Mouse (Mus musculus): ENCODE measurements around the gene Arpc5l. TPM values are rescaled to one million over a fixed set of nuclear protein-coding genes. Genes with fewer than 3 reads are reported as not detected.

Gene Arpc5l
- polyA plus RNA-seq (2015; fragmentation: Illumina TruSeq; extraction: RNeasy Lipid Tissue Mini Kit (QIAGEN cat#74804); ENCODE audit: insufficient read depth, low read depth, low replicate concordance) = 20.1 TPM

DNA sequence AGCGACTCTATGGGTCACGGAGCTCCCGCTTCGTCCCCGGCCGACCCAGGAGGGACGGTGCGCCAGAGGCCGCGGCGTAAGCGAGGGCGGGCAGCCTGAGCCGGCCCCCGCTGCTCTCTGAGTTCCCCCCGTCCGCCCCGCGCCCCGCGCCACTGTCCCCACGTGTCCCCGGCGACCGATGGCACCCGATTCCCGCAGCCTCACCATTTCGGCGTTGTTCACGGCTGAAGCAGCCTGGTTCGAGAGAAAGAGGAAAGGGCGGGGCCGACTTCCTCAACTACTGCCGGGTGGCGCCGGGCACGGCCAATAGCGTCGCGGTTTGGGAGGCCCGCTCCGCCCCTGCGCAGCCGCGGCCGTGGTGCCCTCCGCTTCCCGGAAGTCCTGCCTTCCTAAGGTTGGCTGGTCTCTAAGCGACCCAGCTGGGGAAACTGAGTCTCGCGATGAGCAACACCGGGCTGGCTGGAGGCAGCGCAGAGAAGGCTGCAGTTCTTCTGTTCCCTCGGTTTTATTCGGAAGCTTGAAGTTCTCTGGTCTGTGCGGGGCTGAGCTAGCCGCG lies at the start of gene Arpc5l:
Gene Arpc5l, plus strand, starts transcription at position 469 of the 556 bp plus-strand sequence.

GRCm38 (mm10) chr2:38997386-38998374 lies 7.5 kb upstream of the Arpc5l start, which contains the start of gene Wdr38:
Gene Wdr38, plus strand, starts transcription at chr2:38997476.

DNA sequence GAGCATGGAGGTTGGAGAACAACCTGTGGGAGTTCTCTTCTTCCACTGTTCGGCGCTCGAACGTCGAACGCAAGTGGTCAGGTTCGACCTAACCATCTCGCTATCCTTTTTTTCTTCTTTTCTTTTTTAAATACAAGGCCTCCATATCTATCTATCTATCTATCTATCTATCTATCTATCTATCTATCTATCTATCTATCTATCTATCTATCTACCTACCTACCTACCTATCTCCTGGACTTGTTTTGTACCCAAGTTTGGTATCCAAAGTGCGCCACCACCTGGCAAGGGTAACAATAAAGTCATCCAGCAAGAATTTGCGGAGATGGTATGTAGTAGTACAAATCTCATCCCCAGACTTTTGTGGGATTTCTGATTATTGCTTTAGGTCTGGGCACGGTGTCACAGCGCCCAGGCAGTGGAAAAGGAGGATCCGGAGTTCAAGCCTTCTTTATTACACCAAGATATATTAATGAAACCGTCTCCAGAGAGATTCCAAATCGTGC lies 479 bp downstream of the Arpc5l start, which contains the start of gene Rpl35:
Gene Rpl35, minus strand, starts transcription at position 51 of the 506 bp plus-strand sequence.

Other genes starting within 250 kb of the Arpc5l start
- 1.4 TPM for gene Nr6a1, start 77.7 kb upstream of the Arpc5l start, polyA plus RNA-seq (2015; fragmentation: Illumina TruSeq; extraction: RNeasy Lipid Tissue Mini Kit (QIAGEN cat#74804); ENCODE audit: insufficient read depth, low read depth, low replicate concordance)
- 2.9 TPM for gene Olfml2a, start 73.4 kb upstream of the Arpc5l start, polyA plus RNA-seq (2015; fragmentation: Illumina TruSeq; extraction: RNeasy Lipid Tissue Mini Kit (QIAGEN cat#74804); ENCODE audit: insufficient read depth, low read depth, low replicate concordance)
- gene Wdr38, start 7.9 kb upstream of the Arpc5l start, polyA plus RNA-seq (2015; fragmentation: Illumina TruSeq; extraction: RNeasy Lipid Tissue Mini Kit (QIAGEN cat#74804); ENCODE audit: insufficient read depth, low read depth, low replicate concordance) = not detected
- gene Rpl35, start 276 bp downstream of the Arpc5l start, polyA plus RNA-seq (2015; fragmentation: Illumina TruSeq; extraction: RNeasy Lipid Tissue Mini Kit (QIAGEN cat#74804); ENCODE audit: insufficient read depth, low read depth, low replicate concordance) = 259 TPM
- 18.0 TPM for gene Golga1, start 60.2 kb downstream of the Arpc5l start, polyA plus RNA-seq (2015; fragmentation: Illumina TruSeq; extraction: RNeasy Lipid Tissue Mini Kit (QIAGEN cat#74804); ENCODE audit: insufficient read depth, low read depth, low replicate concordance)
- 1.2 TPM for gene Scai, start 185.4 kb downstream of the Arpc5l start, polyA plus RNA-seq (2015; fragmentation: Illumina TruSeq; extraction: RNeasy Lipid Tissue Mini Kit (QIAGEN cat#74804); ENCODE audit: insufficient read depth, low read depth, low replicate concordance)
- gene Ppp6c, start 221.1 kb downstream of the Arpc5l start, polyA plus RNA-seq (2015; fragmentation: Illumina TruSeq; extraction: RNeasy Lipid Tissue Mini Kit (QIAGEN cat#74804); ENCODE audit: insufficient read depth, low read depth, low replicate concordance) = 9.6 TPM